ENCODE assay signal across 8 mouse cellular contexts in genomic region chr17:16951092-16952016, GRCm38 (mm10).
A peak's percentile ranks its signal among the peaks of the same experiment; 100 is the strongest.
DNase-seq lines count a peak whose midpoint lies in the region; ATAC-seq lines count a peak whose summit lies in the region.
"Not testable (repeated sequence)": the region's sequence is repeated elsewhere in the genome, so short reads cannot be mapped to it uniquely, and the experiment has no call there.

No protein-coding gene starts in this region.

- DNase-seq in adrenal gland, adult (ENCODE audit: inconsistent age in 2 of 2, low spot score in 1 of 2) = peak; percentile 92 to 98
- peak; percentile 95 for DNase-seq in embryo, embryonic 10.5 days (ENCODE audit: low spot score)
- peak; percentile 85 for DNase-seq in gastrocnemius, postnatal 14 days
- DNase-seq in left cerebral cortex, postnatal 10 days (ENCODE audit: extremely low spot score in 1 of 2, low spot score in 2 of 2) = peak; percentile 88 to 92
- peak; percentile 88 for DNase-seq in right cerebral cortex, postnatal 25 days
- peak; percentile 80 to 81 for DNase-seq in urinary bladder, postnatal 4 days (ENCODE audit: low spot score in 2 of 2)

- peak; percentile 100 for ATAC-seq in inflammation-experienced regulatory T-cells, adult 6 months
- peak; percentile 100 for ATAC-seq in megakaryocyte-erythroid progenitor cell, adult 5-6 weeks (replicated peaks; ENCODE audit: low FRiP score, low TSS enrichment, poor library complexity, severe bottlenecking)

- intact Hi-C loops in gastrocnemius, postnatal 14 days (cut with DNase I; ENCODE audit: low total_unique reads); left cerebral cortex, postnatal 10 days (cut with DNase I): not testable (repeated sequence)

Comparison
In these comparisons a context has a peak if more than half of its experiments do, and no peak if none do; other contexts are left out.
1. Peak in every context shown above with its lines: DNase-seq and ATAC-seq.